Mouse (Mus musculus) embryo, embryonic 10.5 days (tissue): ENCODE measurements around the gene Tubgcp6.

Experiments used
- DNase-seq: peaks from one replicate; pipeline ENCODE4 v3.0.0-alpha.2; 2015; ENCODE audit warnings: low spot score

Tubgcp6 gene

GRCm38 (mm10) chr15:89100823-89101222, 22.1 kb downstream of the Tubgcp6 start:
- no peak for DNase-seq

GRCm38 (mm10) chr15:89098616-89099015, 24.3 kb downstream of the Tubgcp6 start:
- no peak for DNase-seq

GRCm38 (mm10) chr15:89097450-89097849, 25.5 kb downstream of the Tubgcp6 start:
- no peak for DNase-seq

DNA sequence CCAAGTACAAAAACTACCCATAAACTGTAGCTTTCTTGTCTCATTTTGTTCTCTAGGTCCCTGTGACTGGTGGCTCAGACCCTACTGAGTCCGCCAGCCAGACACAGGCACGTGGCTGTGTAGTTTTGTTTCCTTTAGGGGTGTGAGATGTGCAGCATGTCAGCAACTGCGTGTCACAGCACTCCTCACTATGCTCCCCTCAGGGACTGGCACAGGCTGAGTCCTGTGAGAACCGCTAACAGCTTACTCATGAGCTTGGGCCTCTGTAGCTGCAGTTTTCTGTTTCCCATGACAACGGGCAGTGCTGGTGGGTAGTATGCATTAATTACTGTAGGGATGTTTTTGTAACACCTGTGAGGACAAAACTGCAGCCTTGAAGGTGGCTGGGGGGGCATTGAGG, 30.7 kb downstream of the Tubgcp6 start:
- DNase-seq, result no peak

GRCm38 (mm10) chr15:89090662-89091061, 32.2 kb downstream of the Tubgcp6 start:
- DNase-seq, result no peak

DNA sequence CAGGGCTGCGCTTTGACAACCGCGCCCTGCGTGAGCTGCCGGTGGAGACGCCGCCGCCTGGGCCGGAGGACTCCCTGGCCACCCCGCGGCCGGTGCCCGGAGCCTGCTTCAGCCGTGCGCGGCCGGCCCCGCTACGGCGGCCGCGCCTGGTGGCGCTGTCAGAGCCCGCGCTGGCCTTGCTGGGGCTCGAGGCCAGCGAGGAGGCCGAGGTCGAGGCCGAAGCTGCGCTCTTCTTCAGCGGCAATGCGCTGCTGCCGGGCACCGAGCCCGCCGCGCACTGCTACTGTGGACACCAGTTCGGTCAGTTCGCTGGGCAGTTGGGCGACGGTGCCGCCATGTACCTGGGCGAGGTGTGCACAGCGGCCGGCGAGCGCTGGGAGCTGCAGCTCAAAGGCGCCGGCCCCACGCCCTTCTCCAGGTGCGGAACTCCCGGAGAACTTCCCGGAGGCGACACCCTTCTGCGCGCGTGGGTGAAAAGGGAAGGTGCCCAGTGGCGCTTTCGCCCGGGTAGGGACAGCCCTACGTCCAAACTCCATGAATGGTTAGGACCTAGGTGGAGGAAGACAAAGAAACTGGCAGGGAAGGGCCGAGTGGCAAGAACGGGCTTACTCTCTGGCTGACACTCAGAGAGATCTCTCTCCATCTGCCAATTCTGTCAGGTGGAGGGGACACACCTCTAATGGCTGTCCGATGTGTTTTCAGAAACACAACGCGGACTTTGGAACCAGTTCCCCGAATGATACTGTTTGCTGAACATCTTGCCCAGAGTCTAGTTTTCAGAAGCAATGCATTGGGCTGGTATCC, 33.5 kb downstream of the Tubgcp6 start:
- no peak for DNase-seq

DNA sequence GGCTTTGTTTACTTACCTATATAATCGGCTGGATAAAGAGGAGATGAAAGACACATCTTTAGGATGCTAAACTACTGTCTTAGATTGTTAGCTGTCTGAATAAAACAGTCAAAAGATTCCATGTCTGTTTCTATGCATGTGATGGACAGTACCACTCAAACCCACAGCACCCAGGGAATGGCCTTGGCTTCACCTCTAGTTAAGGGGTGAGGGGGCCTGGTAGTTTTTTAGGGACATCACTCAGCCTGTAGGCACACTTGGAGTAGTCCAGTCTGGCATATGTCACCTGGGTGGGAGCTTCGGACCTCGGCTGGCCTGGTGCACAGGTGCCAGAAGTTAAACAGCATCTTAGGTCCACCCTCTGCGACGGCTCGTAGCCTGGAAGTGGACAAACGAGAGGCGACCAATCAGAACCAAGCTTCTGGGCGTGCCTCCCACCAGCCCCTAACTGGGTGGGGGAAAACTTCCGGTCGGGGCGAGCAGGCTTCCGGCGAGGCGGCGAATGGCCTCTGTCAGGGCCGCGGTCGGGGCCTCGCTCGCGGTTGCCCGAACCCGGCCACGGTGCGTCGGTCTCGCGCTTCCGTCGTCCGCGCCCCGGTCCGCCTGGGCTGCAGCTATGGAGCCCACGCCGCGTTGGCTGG, 34.2 kb downstream of the Tubgcp6 start, which contains the start of gene Selenoo:
Gene Selenoo, plus strand, starts transcription at position 478 of the 641 bp plus-strand sequence.
- DNase-seq, result peak; percentile 96

DNA sequence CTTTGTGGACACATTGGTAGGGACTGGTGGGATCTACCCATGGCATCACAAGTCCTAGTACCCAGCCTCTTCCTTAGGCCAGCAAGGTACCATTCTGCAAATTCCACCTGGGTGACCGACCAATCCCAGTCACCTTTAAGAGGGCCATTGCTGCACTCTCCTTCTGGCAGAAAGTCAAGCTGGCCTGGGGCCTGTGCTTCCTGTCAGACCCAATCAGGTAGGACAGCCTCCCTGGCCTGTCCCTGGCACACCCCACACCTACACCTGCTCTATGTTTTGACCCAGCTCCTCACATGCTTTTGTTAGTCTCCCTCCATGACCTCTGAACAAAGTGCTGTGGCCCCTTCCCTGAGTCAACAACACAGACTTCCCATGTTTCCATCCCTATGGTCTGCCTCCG, 38.1 kb downstream of the Tubgcp6 start:
- no peak for DNase-seq

DNA sequence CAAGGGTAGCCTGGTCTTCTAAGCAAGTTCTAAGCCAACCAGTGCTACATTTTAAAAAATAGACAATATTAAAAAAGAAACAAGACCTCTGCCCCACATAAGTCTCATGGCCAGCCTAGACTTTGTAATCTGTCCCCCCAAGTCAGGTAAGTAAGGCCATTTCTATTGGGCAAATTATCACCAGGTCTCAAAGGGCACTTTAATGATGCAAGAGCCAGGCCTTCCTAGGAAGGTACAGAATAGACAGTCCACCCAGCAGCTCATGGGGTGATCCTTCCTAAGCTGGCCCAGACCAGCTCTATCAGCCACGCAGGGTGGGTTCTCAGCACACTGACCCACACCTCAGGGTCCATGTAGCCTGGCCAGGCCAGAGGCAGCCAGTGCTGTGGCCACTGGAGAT, 39.0 kb downstream of the Tubgcp6 start:
- DNase-seq, result no peak

- DNase-seq, result no peak
Measured at GRCm38 (mm10) chr15:89078208-89078836, 44.6 kb downstream of the Tubgcp6 start.

DNA sequence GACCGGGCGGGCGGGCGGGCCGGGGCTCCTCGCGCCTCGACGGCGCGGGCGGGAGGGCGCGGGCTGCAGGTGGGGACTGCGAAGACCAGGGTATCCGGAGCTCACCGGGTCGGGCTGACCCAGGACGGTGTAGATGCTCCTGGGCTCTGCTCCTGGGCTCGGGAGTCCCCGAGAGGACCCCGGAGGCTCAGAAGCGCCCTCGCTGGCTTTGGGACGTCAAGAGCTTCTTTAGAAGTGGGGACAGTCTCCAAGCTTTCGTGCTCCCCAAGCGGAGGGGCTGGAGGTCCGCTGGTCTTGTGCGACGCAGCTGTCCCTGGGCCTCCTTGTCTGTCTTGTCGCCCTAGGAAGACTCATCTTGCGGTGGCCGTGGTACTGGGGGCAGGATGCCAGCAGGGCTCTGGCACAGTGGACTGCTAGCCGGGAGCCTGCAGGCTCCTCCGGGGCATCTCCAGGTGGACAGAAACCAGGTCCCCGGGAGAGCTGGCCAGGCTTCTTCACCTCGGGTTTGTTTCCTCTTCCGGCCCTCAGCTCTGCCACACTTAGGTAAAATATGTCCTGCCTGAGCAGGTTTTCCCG, 46.7 kb downstream of the Tubgcp6 start:
- peak; percentile 41 for DNase-seq

- peak; percentile 94 for DNase-seq
Measured at GRCm38 (mm10) chr15:89075478-89076147, 47.3 kb downstream of the Tubgcp6 start.

GRCm38 (mm10) chr15:89074613-89075477, 48.1 kb downstream of the Tubgcp6 start, which contains the start of gene Trabd:
TSS of gene Trabd (plus strand) at chr15:89075124.
- DNase-seq, result peak; percentile 28

DNA sequence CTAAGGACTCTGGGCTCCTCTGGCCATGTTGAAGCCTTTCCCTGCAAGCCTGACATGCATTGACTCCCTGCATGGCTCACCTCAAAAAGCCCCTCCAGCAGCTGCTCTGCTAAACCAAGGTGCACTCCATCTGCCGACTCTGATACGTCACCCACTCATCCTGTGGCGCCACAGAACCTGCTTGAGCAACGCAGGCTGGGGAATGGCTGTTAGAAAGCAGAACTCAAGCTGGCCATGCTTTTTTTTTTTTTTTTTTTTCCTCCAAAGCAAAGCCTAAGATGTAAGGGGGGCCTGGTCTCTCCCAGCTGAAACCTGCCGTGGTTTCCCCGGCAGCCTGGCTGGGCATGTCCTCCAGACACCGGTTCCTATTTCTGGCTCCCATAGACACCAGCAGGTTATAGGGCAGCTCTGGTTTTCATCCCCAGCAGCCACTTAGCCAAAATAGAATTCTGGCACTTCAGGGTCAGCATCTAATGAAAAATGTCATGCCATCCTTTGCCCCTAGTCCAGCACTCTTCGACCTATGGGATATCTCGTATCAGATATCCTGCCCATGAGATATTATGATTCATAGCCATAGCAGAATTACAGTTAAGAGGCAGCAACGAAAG, 48.8 kb downstream of the Tubgcp6 start:
- no peak for DNase-seq

GRCm38 (mm10) chr15:89070606-89071005, 52.3 kb downstream of the Tubgcp6 start:
- no peak for DNase-seq

DNA sequence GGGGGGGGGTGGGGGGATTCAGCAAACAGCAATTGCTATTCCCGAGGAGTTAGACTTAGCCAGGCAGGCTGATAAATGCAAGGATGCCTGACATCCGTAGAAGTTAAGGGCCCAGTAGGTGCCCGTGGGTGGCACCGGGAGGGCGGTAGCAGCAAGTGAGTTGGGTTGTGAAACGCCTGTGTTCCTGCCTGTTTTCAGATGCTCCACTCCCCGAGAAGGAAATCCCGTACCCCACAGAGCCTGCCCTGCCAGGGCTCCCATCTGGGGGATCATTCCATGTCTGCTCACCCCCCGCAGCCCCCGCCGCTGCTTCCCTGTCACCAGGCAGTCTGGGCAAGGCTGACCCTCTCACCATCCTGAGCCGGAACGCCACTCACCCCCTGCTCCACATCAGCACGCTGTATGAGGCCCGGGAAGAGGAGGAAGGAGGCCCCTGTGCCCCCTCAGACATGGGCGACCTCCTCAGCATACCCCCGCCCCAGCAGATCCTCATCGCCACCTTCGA, 53.5 kb downstream of the Tubgcp6 start:
- DNase-seq, result no peak

DNA sequence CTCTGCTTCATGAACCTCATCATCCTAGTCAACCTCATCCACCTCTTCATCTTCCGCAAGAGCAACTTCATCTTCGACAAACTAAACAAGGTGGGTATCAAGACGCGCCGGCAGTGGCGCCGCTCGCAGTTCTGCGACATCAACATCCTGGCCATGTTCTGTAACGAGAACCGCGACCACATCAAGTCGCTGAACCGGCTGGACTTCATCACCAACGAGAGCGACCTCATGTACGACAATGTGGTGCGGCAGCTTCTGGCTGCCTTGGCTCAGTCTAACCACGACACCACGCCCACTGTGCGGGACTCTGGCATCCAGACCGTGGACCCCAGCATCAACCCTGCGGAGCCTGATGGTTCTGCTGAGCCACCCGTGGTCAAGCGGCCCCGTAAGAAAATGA, 54.7 kb downstream of the Tubgcp6 start:
- DNase-seq, result no peak

- no peak for DNase-seq
Measured at GRCm38 (mm10) chr15:89067609-89068008, 55.3 kb downstream of the Tubgcp6 start.

- DNase-seq, result no peak
Measured at GRCm38 (mm10) chr15:89064891-89065290, 58.0 kb downstream of the Tubgcp6 start.

GRCm38 (mm10) chr15:89063536-89063935, 59.4 kb downstream of the Tubgcp6 start:
- no peak for DNase-seq
